ENCODE assay signal across 24 mouse cellular contexts in the genomic region with DNA sequence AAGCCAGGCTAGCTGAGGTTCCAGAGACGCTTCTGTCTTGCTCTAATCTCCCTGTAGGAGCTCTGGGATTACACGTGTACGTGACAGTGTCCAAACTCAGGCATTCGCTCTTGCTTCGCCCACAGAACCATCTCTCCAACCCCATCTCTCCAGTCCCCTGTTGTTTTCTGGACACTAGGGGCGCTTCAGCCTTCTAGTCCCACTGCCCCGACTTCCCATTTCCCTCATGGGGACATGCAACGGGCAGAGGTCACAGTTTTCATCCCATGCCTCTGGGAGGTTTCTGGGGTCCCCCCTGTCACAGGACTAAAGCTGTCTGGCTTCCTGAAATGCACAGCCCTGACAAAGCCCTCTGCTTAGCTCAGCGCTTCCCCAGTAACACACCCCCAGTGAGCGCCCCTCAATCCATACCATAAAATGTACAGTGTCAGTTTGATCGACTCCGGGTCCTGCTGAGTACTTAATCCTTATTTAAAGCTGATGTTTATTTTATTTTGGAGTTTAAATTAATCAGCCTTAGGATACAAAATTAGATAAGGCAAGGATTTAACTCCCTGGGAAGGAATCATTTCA.
A peak's percentile ranks its signal among the peaks of the same experiment; 100 is the strongest.
DNase-seq lines count a peak whose midpoint lies in the region; ATAC-seq and TF ChIP-seq lines count a peak whose summit lies in the region.
"Had no signal": no experiment of that assay in that cellular context is flagged by ENCODE, and none has a peak within 500 bp of the region (broad histone marks: within the 10 kb centered on the region; RNA-seq: fewer than 3 reads in every experiment).

No protein-coding gene starts in this region.

- H3K9ac ChIP-seq in forebrain, embryonic 15.5 days (replicated peaks): no peak overlapping the region
- no peak overlapping the region for H3K9ac ChIP-seq in midbrain, embryonic 14.5 days (replicated peaks; ENCODE audit: low read length)
- no peak overlapping the region for H3K9ac ChIP-seq in stomach, postnatal 0 days (ENCODE audit: low read length)
- H3K9ac ChIP-seq in hindbrain, embryonic 13.5 days: no peak overlapping the region
- H3K9ac ChIP-seq: embryonic facial prominence, embryonic 12.5 days; heart, embryonic 15.5 days; hindbrain, embryonic 15.5 days; intestine, embryonic 15.5 days; limb, embryonic 15.5 days; liver, embryonic 14.5 days; lung, embryonic 14.5 days had no signal

- no peak overlapping the region for H3K4me2 ChIP-seq in forebrain, embryonic 15.5 days (replicated peaks)
- H3K4me2 ChIP-seq in midbrain, embryonic 14.5 days (ENCODE audit: low read length): no peak overlapping the region
- no peak overlapping the region for H3K4me2 ChIP-seq in stomach, postnatal 0 days (replicated peaks; ENCODE audit: low read depth)
- H3K4me2 ChIP-seq in hindbrain, embryonic 13.5 days: no peak overlapping the region
- H3K4me2 ChIP-seq: embryonic facial prominence, embryonic 12.5 days; heart, embryonic 15.5 days; hindbrain, embryonic 15.5 days; intestine, embryonic 15.5 days; limb, embryonic 15.5 days; lung, embryonic 14.5 days; neural tube, embryonic 12.5 days had no signal

- H3K4me3 ChIP-seq in forebrain, embryonic 10.5 days: no peak overlapping the region
- no peak overlapping the region for H3K4me3 ChIP-seq in forebrain, embryonic 15.5 days
- no peak overlapping the region for H3K4me3 ChIP-seq in layer of hippocampus, adult 2 months
- H3K4me3 ChIP-seq in midbrain, embryonic 14.5 days (replicated peaks; ENCODE audit: low read depth, low read length): no peak overlapping the region
- H3K4me3 ChIP-seq in stomach, postnatal 0 days (ENCODE audit: low read depth, low read length): no peak overlapping the region
- H3K4me3 ChIP-seq in hindbrain, embryonic 13.5 days: no peak overlapping the region
- H3K4me3 ChIP-seq: embryonic facial prominence, embryonic 12.5 days; gastrocnemius, adult 2 months; heart, embryonic 15.5 days; hindbrain, embryonic 15.5 days; intestine, embryonic 15.5 days; left cerebral cortex, adult 2 months; limb, embryonic 15.5 days; neural tube, embryonic 12.5 days had no signal

- no peak for ATAC-seq in forebrain, embryonic 15.5 days (replicated peaks)
- ATAC-seq in midbrain, embryonic 14.5 days (ENCODE audit: low FRiP score, low TSS enrichment): peak; percentile 58; the same call in 1 of the 2 replicates
- ATAC-seq in stomach, postnatal 0 days (ENCODE audit: low FRiP score, low TSS enrichment): no peak
- no peak for ATAC-seq in hindbrain, embryonic 13.5 days (ENCODE audit: low FRiP score)
- ATAC-seq: intestine, embryonic 15.5 days had no signal

- peaks cover 20% of the 10 kb centered on the region for H3K9me3 ChIP-seq in forebrain, embryonic 10.5 days
- H3K9me3 ChIP-seq in forebrain, embryonic 15.5 days: 0 out of 2 replicates have a peak, but pooled peaks cover 4% of the 10 kb centered on the region
- H3K9me3 ChIP-seq in midbrain, embryonic 14.5 days (ENCODE audit: control insufficient read depth, low read length): peaks cover 15% of the 10 kb centered on the region
- no peaks in the 10 kb centered on the region for H3K9me3 ChIP-seq in stomach, postnatal 0 days (ENCODE audit: control insufficient read depth, low read length)
- H3K9me3 ChIP-seq in hindbrain, embryonic 13.5 days: peaks cover 6% of the 10 kb centered on the region; the same call in 1 of the 2 replicates
- H3K9me3 ChIP-seq: hindbrain, embryonic 15.5 days; intestine, embryonic 15.5 days; limb, embryonic 15.5 days had no signal

- peak; percentile 39 for TF ChIP-seq CTCF in layer of hippocampus, adult 2 months (conservative IDR thresholded peaks at IDR 0.05)
- peak; percentile 32; the same call in 1 of the 2 replicates for TF ChIP-seq CTCF in stomach, postnatal 0 days (IDR thresholded peaks at IDR 0.05; ENCODE audit: low read depth)

- H3K36me3 ChIP-seq in forebrain, embryonic 10.5 days (replicated peaks): no peaks in the 10 kb centered on the region
- no peaks in the 10 kb centered on the region for H3K36me3 ChIP-seq in forebrain, embryonic 15.5 days
- H3K36me3 ChIP-seq in midbrain, embryonic 14.5 days (ENCODE audit: control insufficient read depth, insufficient read depth, low read length): no peaks in the 10 kb centered on the region
- H3K36me3 ChIP-seq in stomach, postnatal 0 days (ENCODE audit: control insufficient read depth, insufficient read depth, low read length): no peaks in the 10 kb centered on the region
- H3K36me3 ChIP-seq in hindbrain, embryonic 13.5 days: no peaks in the 10 kb centered on the region
- H3K36me3 ChIP-seq: embryonic facial prominence, embryonic 12.5 days; heart, embryonic 15.5 days; hindbrain, embryonic 15.5 days; intestine, embryonic 15.5 days; limb, embryonic 15.5 days; neural tube, embryonic 12.5 days had no signal

- DNase-seq in forebrain, embryonic 10.5 days (ENCODE audit: extremely low spot score, low spot score): no peak
- DNase-seq in layer of hippocampus, adult 2 months (ENCODE audit: low spot score in 2 of 2): no peak
- no peak for DNase-seq in layer of hippocampus, adult 9-10 months (ENCODE audit: low spot score)
- peak; percentile 60 for DNase-seq in midbrain, embryonic 14.5 days
- no peak for DNase-seq in stomach, postnatal 0 days (ENCODE audit: low spot score)
- no peak for DNase-seq in testis, postnatal 10 days (ENCODE audit: low spot score)
- DNase-seq: adrenal gland, postnatal 36 days; cerebellum, adult 11-12 months; cerebellum, postnatal 10 days; gastrocnemius, adult 2 months; heart, postnatal 36 days; kidney, postnatal 4 days; left cerebral cortex, postnatal 4 days had no signal

- WGBS in forebrain, embryonic 10.5 days: 62% methylated on average over 12 of the region's 12 CpGs
- WGBS in forebrain, embryonic 15.5 days: 43% methylated on average over 12 of the region's 12 CpGs
- WGBS in midbrain, embryonic 14.5 days: 24% methylated on average over 12 of the region's 12 CpGs
- WGBS in stomach, postnatal 0 days: 51% methylated on average over 12 of the region's 12 CpGs
- WGBS in hindbrain, embryonic 13.5 days: 56% methylated on average over 12 of the region's 12 CpGs

- TF ChIP-seq EP300 in stomach, postnatal 0 days (optimal IDR thresholded peaks at IDR 0.05): no peak

- peaks cover 12% of the 10 kb centered on the region for H3K4me1 ChIP-seq in forebrain, embryonic 10.5 days
- no peaks in the 10 kb centered on the region for H3K4me1 ChIP-seq in forebrain, embryonic 15.5 days
- peaks cover 16% of the 10 kb centered on the region for H3K4me1 ChIP-seq in midbrain, embryonic 14.5 days (ENCODE audit: control insufficient read depth, insufficient read depth, low read length)
- H3K4me1 ChIP-seq in stomach, postnatal 0 days (replicated peaks; ENCODE audit: control insufficient read depth, insufficient read depth): no peaks in the 10 kb centered on the region
- H3K4me1 ChIP-seq in hindbrain, embryonic 13.5 days (replicated peaks): peaks cover 12% of the 10 kb centered on the region
- H3K4me1 ChIP-seq: embryonic facial prominence, embryonic 12.5 days; heart, embryonic 15.5 days; intestine, embryonic 15.5 days; limb, embryonic 15.5 days; neural tube, embryonic 12.5 days had no signal

- 0 out of 2 replicates have a peak overlapping the region, but pooled peaks have one; percentile 35 for H3K27ac ChIP-seq in forebrain, embryonic 10.5 days
- no peak overlapping the region for H3K27ac ChIP-seq in forebrain, embryonic 15.5 days (replicated peaks)
- H3K27ac ChIP-seq in layer of hippocampus, adult 2 months: no peak overlapping the region
- H3K27ac ChIP-seq in midbrain, embryonic 14.5 days (replicated peaks; ENCODE audit: low read depth, low read length): peak overlapping the region; percentile 57
- no peak overlapping the region for H3K27ac ChIP-seq in stomach, postnatal 0 days (replicated peaks)
- no peak overlapping the region; the same call in 1 of the 2 replicates for H3K27ac ChIP-seq in hindbrain, embryonic 13.5 days
- H3K27ac ChIP-seq: embryonic facial prominence, embryonic 12.5 days; gastrocnemius, adult 2 months; heart, embryonic 15.5 days; hindbrain, embryonic 15.5 days; intestine, embryonic 15.5 days; left cerebral cortex, adult 2 months; limb, embryonic 15.5 days; liver, embryonic 14.5 days; neural tube, embryonic 12.5 days had no signal

- H3K27me3 ChIP-seq in forebrain, embryonic 10.5 days (ENCODE audit: poor library complexity, severe bottlenecking): no peaks in the 10 kb centered on the region
- H3K27me3 ChIP-seq in forebrain, embryonic 15.5 days: no peaks in the 10 kb centered on the region
- no peaks in the 10 kb centered on the region for H3K27me3 ChIP-seq in midbrain, embryonic 14.5 days (ENCODE audit: control insufficient read depth, insufficient read depth, low read length)
- H3K27me3 ChIP-seq in stomach, postnatal 0 days (ENCODE audit: control insufficient read depth, insufficient read depth, low read length): no peaks in the 10 kb centered on the region
- H3K27me3 ChIP-seq in hindbrain, embryonic 13.5 days: no peaks in the 10 kb centered on the region
- H3K27me3 ChIP-seq: embryonic facial prominence, embryonic 12.5 days; hindbrain, embryonic 15.5 days; intestine, embryonic 15.5 days; limb, embryonic 15.5 days; neural tube, embryonic 12.5 days had no signal

Comparison
In these comparisons a context has a peak if more than half of its experiments do, and no peak if none do; other contexts are left out.
1. H3K27ac ChIP-seq: peak in forebrain, embryonic 10.5 days (single experiment) and midbrain, embryonic 14.5 days (single experiment); none in forebrain, embryonic 15.5 days (single experiment), layer of hippocampus, adult 2 months (single experiment), stomach, postnatal 0 days (single experiment) and hindbrain, embryonic 13.5 days (single experiment).